Mouse (Mus musculus) ES-E14 (cell line): ENCODE data around the gene Tbc1d16.

Source experiments
- CHD2 ChIP-seq: IDR thresholded peaks from 2 replicates; pipeline ENCODE4 v1.6.1; 2014; ENCODE audit warnings: mild to moderate bottlenecking, low read depth, low read length, inconsistent platforms
- HCFC1 ChIP-seq: IDR thresholded peaks from 2 replicates; pipeline ENCODE4 v1.6.1; 2012; ENCODE audit warnings: low read length, inconsistent platforms, borderline replicate concordance; ENCODE audit not compliant: insufficient read depth
- MAFK ChIP-seq: IDR thresholded peaks from 2 replicates; pipeline ENCODE4 v1.6.1; 2014; ENCODE audit warnings: mild to moderate bottlenecking, low read depth, low read length, inconsistent platforms; ENCODE audit not compliant: insufficient read depth
- ZC3H11A ChIP-seq: IDR thresholded peaks from 2 replicates; pipeline ENCODE4 v1.6.1; 2012; ENCODE audit warnings: low read depth, mild to moderate bottlenecking, inconsistent platforms, low read length, borderline replicate concordance
- ZNF384 ChIP-seq: IDR thresholded peaks from 2 replicates; pipeline ENCODE4 v1.6.1; 2012; ENCODE audit warnings: low read depth, low read length, inconsistent platforms

DNA sequence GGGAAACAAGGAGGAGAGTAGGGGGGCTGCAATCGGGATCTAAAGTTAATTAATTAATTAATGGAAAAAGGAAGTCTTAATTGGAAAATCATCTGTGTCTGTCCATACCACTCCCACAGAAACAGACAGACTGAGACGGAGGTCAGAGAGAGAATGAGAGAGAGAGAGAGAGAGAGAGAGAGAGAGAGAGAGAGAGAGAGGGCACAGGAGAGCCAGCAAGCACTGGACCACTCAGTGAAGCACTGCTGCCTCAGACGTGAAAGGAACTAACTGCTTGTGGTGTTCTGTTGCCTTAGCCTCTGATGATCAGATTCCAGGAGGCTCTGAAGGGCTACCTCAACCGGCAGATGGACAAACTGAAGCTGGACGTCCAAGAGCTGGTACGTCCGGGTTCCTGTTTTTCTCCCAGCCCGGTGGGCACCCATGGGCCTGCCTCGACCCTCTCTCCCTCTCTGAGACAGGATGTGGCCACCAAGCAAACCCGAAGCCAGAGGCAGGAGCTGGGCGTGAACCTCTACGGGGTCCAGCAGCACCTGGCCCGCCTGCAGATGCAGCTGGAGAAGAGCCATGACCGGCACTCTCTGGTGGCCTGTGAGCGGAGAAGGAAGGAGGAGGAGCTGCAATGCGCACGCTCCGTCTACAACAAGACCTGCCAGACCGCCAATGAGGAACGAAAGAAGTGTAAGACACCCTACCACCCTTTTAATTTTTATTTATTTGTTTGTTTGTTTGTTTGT lies 9.4 kb upstream of the Tbc1d16 start:
- TF ChIP-seq ZC3H11A (no peak), ZNF384 (no peak), CHD2 (no peak), HCFC1 (no peak), MAFK (no peak)
